Mouse (Mus musculus) hematopoietic stem cell, adult 5-6 weeks (primary cell): ENCODE measurements around the gene Pkmyt1. TPM values are rescaled to one million over a fixed set of nuclear protein-coding genes. Genes with fewer than 3 reads are reported as not detected.

Experiments used
- ATAC-seq, 2 experiments: fragments of 125-278 bp in 1 of 2; replicated peaks in 1 of 2; 2 replicates each; pipeline ENCODE4 v1.8.0; 2016 to 2017; ENCODE audit warnings: inconsistent platforms in 2 of 2, mild to moderate bottlenecking in 2 of 2, moderate number of reproducible peaks in 2 of 2, low read depth in 1 of 2, moderate TSS enrichment in 1 of 2; ENCODE audit not compliant: low FRiP score in 2 of 2, poor library complexity in 2 of 2, severe bottlenecking in 2 of 2, insufficient read depth in 1 of 2, low TSS enrichment in 1 of 2
- total RNA-seq: library from RNA; stranded (forward); fragments of 172-1452, 232-1000 nt; gene quantifications from 2 replicates; pipeline ENCODE4 v1.2.3, GENCODE M21; 2017

Gene Pkmyt1
- total RNA-seq, 1 experiment from 2014 or later: 13.9 TPM

GRCm38 (mm10) chr17:23742210-23742793 is 16.2 kb downstream of the Pkmyt1 start:
- ATAC-seq: no peak

GRCm38 (mm10) chr17:23742941-23743340 is 16.8 kb downstream of the Pkmyt1 start:
- no peak for ATAC-seq

GRCm38 (mm10) chr17:23744076-23744475 is 17.9 kb downstream of the Pkmyt1 start:
- ATAC-seq: no peak

- ATAC-seq: no peak
Observed at GRCm38 (mm10) chr17:23744651-23745050, 18.5 kb downstream of the Pkmyt1 start.

- ATAC-seq: no peak
Observed at GRCm38 (mm10) chr17:23745301-23746251, 19.4 kb downstream of the Pkmyt1 start, which contains the start of gene Kremen2. Kremen2 (minus strand) TSS chr17:23745833.

- 0 out of 4 replicates have a peak, but pooled peaks of 1 of the 2 experiments have one; percentile 19 for ATAC-seq
Observed at GRCm38 (mm10) chr17:23746311-23746710, 20.2 kb downstream of the Pkmyt1 start.

GRCm38 (mm10) chr17:23746767-23747166 is 20.6 kb downstream of the Pkmyt1 start:
- peak; percentile 21 to 50; a peak in 3 of 4 replicates for ATAC-seq

- ATAC-seq: no peak
Observed at GRCm38 (mm10) chr17:23747471-23747870, 21.3 kb downstream of the Pkmyt1 start.

GRCm38 (mm10) chr17:23748026-23748425 is 21.9 kb downstream of the Pkmyt1 start:
- no peak for ATAC-seq

GRCm38 (mm10) chr17:23748631-23749391 is 22.7 kb downstream of the Pkmyt1 start:
- ATAC-seq: peak; percentile 57 to 66

GRCm38 (mm10) chr17:23749400-23750191 is 23.5 kb downstream of the Pkmyt1 start:
- ATAC-seq: no peak

GRCm38 (mm10) chr17:23755689-23756088 is 29.6 kb downstream of the Pkmyt1 start:
- peak; percentile 32 to 52; a peak in 3 of 4 replicates for ATAC-seq

- ATAC-seq: no peak
Observed at GRCm38 (mm10) chr17:23757581-23757980, 31.4 kb downstream of the Pkmyt1 start.

- ATAC-seq: no peak
Observed at GRCm38 (mm10) chr17:23758801-23759200, 32.7 kb downstream of the Pkmyt1 start.

- ATAC-seq: no peak
Observed at GRCm38 (mm10) chr17:23760231-23760630, 34.1 kb downstream of the Pkmyt1 start.

GRCm38 (mm10) chr17:23761155-23761554 is 35.0 kb downstream of the Pkmyt1 start:
- ATAC-seq: no peak

GRCm38 (mm10) chr17:23762976-23763375 is 36.8 kb downstream of the Pkmyt1 start:
- ATAC-seq: no peak
